Mouse (Mus musculus): ENCODE measurements around the gene Adssl1. TPM values are rescaled to one million over a fixed set of nuclear protein-coding genes. Genes with fewer than 3 reads are reported as not detected.

Adssl1 gene
- total and polyA plus RNA-seq, 3 experiments = 58.2 to 63.9 TPM; not detected in 1

- TF ChIP-seq ETS1 (IDR thresholded peaks at IDR 0.05; ENCODE audit: low read depth, low read length) (peak; percentile 76), ZMIZ1 (IDR thresholded peaks at IDR 0.05; ENCODE audit: low read depth, low read length) (no peak), MYB (IDR thresholded peaks at IDR 0.05; ENCODE audit: low read depth, low read length) (no peak), UBTF (IDR thresholded peaks at IDR 0.05; ENCODE audit: borderline replicate concordance, insufficient read depth, low read depth, low read length) (no peak), RAD21 (IDR thresholded peaks at IDR 0.05; ENCODE audit: low read depth, low read length) (no peak), JUND (IDR thresholded peaks at IDR 0.05; ENCODE audit: low read depth, low read length) (no peak), MXI1 (IDR thresholded peaks at IDR 0.05; ENCODE audit: low read depth, low read length) (peak; percentile 93), MAX (IDR thresholded peaks at IDR 0.05; ENCODE audit: low read length) (peak; percentile 67; the same call in 1 of the 2 replicates), TAL1 (IDR thresholded peaks at IDR 0.05; ENCODE audit: low read length) (no peak), TBP (IDR thresholded peaks at IDR 0.05; ENCODE audit: low read depth, low read length) (no peak), E2F4 (IDR thresholded peaks at IDR 0.05; ENCODE audit: borderline replicate concordance, low read depth, low read length) (no peak), MYC (IDR thresholded peaks at IDR 0.05; ENCODE audit: low read depth, low read length) (peak; percentile 61; the same call in 1 of the 2 replicates), USF1 (IDR thresholded peaks at IDR 0.05; ENCODE audit: low read depth, low read length) (peak; percentile 15; the same call in 1 of the 2 replicates), EP300 (IDR thresholded peaks at IDR 0.05; ENCODE audit: low read depth in 1 of 2, low read length in 2 of 2) (peak; percentile 12 to 23; a peak in 2 of 4 replicates), TCF12 (IDR thresholded peaks at IDR 0.05; ENCODE audit: low read depth, low read length) (peak; percentile 46; the same call in 1 of the 2 replicates)
These were observed 53.1 kb downstream of the Adssl1 start (continued) for GRCm38 (mm10) chr12:112672744-112673575.

GRCm38 (mm10) chr12:112673576-112674091 lies 53.8 kb downstream of the Adssl1 start:
- H3K9me3 ChIP-seq (replicated peaks; ENCODE audit: insufficient read depth, low read length) = no peaks in the 10 kb centered on the region
- H3K36me3 ChIP-seq (ENCODE audit: control insufficient read depth in 1 of 2, insufficient read depth in 2 of 2, low read length in 2 of 2) = peaks cover 17 to 20% of the 10 kb centered on the region in 2 experiments
- no peak for TF ChIP-seq MYC (IDR thresholded peaks at IDR 0.05; ENCODE audit: low read depth, low read length)
- peak; percentile 32; the same call in 1 of the 2 replicates for TF ChIP-seq NRF1 (IDR thresholded peaks at IDR 0.05; ENCODE audit: insufficient read depth, low read depth, low read length, poor library complexity, severe bottlenecking)
- TF ChIP-seq UBTF (IDR thresholded peaks at IDR 0.05; ENCODE audit: borderline replicate concordance, insufficient read depth, low read depth, low read length) = peak; percentile 77; the same call in 1 of the 2 replicates
- TF ChIP-seq MAZ (IDR thresholded peaks at IDR 0.05; ENCODE audit: low read depth, low read length) = peak; percentile 7; the same call in 1 of the 2 replicates
- no peaks in the 10 kb centered on the region for H3K27me3 ChIP-seq (ENCODE audit: control insufficient read depth in 1 of 2, insufficient read depth in 2 of 2, low read length in 2 of 2)
- DNase-seq (ENCODE audit: low read depth, low spot score) = peak; percentile 78
- peak overlapping the region; percentile 86 for H3K9ac ChIP-seq (ENCODE audit: control insufficient read depth, low read depth, low read length, poor library complexity, severe bottlenecking)
- H3K79me2 ChIP-seq (ENCODE audit: control insufficient read depth, insufficient read depth, low read length, poor library complexity) = peaks cover 59% of the 10 kb centered on the region
- H3K4me3 ChIP-seq (ENCODE audit: control insufficient read depth in 1 of 2, insufficient read depth in 1 of 2, low read depth in 2 of 2, low read length in 2 of 2) = peak overlapping the region; percentile 84 to 92
- peak overlapping the region; percentile 59 for H3K27ac ChIP-seq (ENCODE audit: control insufficient read depth, low read depth, low read length)
- H3K4me1 ChIP-seq (ENCODE audit: control insufficient read depth in 1 of 2, insufficient read depth in 2 of 2, low read length in 2 of 2) = peaks cover 8 to 46% of the 10 kb centered on the region in 2 experiments
